Mouse (Mus musculus): ENCODE data around the gene Mindy4b-ps. TPM values are rescaled to one million over a fixed set of nuclear protein-coding genes. Genes with fewer than 3 reads are reported as not detected.
"Not testable (repeated sequence)": the region's sequence is repeated elsewhere in the genome, so short reads cannot be mapped to it uniquely, and the experiment has no call there.

Gene Mindy4b-ps
- under 1 TPM; 0.12 to 0.57 (median 0.20) TPM for total RNA-seq (2022)

DNA sequence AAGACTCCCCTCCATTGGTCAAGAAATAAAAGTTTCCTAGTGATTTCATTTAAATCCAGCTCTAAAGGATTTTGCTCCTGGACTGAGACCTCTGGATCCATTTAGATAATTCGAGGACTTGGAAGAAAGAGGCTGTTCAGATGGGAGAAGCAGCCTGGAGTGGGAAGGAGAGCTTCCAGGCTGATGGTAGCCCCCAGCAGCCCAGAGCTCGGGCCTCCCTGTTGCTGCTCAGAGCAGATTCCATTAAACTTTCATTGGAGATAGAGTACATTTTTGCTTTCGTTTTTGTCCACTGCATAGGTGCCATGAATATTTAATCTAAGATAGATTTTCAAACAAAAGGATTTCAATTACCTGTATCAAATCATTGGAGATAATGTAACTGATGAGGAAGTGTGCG is at the start of gene Mindy4b-ps:
Mindy4b-ps (minus strand) TSS at position 101 of the 400 bp plus-strand sequence.
- no peak for DNase-seq (ENCODE audit: low spot score)

- not testable (repeated sequence) for DNase-seq (ENCODE audit: low spot score)
These were observed 49.8 kb upstream of the Mindy4b-ps start for GRCm38 (mm10) chr3:58871882-58872281.

DNA sequence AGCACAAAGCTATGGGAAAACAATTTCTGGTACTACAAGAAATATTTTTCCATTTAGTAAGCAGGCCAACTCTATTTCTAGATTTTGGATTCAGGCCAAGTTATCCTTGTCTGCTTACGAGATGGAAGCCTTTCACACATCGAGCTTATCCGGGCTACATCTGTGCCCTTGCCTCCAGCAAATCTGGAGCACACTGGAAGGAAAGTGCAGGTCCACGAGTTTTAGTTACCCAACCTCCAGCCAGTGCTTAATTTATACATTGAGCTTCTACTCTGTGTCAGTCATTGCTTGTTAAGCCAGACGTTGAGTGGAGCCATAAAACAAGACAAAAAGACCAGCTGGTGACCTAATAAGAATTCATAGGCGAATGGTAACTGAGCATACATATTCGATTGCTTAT is 43.6 kb upstream of the Mindy4b-ps start:
- no peak for DNase-seq (ENCODE audit: low spot score)

DNA sequence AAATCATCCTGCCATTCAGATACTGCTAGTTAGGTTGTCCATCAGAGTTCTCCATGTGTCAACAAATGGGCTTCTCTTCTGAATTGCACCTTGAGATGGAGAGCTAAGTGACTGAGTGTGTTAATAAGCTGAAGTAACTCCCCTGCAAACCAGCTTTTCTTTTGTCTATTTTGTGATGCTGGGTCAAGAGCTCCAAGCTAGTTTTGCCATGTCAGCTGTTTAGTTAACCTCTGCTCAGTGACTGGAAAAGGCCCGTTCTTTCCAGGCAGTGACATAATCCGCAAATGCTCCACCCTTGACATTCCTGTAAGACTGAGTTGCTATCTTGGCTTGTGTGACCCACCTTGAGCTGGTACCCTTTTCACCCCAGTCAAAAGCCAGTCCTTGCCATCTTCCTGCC is 40.9 kb upstream of the Mindy4b-ps start:
- no peak for DNase-seq (ENCODE audit: low spot score)

DNA sequence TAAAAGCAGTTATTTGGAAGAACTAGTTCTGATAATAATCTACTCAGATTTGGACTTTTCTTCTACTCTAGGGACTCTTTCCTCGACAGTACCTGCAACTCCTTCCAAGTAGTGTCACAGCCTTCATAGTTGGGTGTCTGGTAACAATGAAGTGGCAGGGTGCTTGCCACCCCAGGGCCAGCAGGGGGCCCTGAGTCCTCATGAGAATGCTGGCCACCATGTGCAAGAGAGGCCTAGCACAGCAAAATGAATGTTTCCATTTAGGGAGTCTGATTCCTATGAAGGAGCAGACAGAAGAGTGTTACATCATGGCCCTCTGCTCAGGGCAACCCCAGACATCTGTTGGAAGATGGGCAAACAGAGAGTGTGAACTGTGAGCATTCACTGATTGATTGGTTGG is 21.3 kb upstream of the Mindy4b-ps start:
- DNase-seq (ENCODE audit: low spot score) = no peak

DNA sequence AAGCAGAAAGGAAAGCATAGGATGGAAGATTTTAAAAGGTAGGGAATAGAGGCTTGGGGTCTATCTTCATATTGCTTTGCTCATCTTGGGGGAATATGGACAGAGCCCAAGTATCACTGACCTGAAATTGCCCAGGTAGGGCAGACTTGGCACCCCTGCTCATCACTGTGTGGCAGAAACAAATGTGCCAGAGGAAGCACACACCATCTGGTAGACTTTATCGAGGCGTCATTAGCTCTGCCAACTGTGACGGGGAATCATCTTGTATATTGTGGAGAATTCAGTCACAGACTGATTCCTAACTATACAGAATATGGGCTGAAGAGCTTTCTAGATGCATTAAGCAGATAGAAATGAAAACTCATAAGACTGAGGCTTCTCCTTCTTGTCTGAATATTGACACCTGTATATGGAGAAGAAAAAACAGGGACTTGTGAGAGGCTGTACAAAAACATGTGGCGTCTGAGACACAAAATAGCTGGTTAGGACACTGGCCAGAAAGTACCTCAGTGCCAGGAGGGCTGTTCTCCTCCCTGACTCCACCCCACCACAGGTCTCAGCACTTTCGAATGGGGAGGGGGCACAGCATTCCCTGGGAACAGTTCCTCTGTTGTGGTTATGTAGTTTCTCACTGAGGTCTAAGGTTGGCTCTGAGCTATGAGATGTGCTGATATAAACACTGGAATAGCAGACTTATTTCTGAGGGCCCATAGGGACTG is 11.5 kb upstream of the Mindy4b-ps start:
- no peak for DNase-seq (ENCODE audit: low spot score)

DNA sequence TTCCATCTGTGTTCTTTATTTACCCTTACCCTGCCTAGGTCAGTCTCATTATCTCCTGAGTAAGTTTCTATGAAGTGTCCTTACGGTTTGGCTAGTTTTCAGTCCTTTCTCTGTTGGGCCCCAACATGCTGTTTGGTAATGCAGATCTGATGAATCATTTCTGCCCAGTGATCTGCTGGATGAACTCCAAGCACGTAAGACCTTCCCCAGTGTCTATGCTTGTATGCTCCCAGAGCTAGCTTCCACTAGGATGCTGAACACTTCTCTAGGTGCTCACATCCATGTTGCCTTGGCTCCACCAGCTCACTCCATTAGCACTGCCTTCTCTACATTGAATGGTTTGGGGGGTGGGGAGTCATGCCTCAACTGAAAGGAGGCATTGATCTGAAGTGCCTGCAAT is 10.8 kb upstream of the Mindy4b-ps start:
- DNase-seq (ENCODE audit: low spot score) = no peak

DNA sequence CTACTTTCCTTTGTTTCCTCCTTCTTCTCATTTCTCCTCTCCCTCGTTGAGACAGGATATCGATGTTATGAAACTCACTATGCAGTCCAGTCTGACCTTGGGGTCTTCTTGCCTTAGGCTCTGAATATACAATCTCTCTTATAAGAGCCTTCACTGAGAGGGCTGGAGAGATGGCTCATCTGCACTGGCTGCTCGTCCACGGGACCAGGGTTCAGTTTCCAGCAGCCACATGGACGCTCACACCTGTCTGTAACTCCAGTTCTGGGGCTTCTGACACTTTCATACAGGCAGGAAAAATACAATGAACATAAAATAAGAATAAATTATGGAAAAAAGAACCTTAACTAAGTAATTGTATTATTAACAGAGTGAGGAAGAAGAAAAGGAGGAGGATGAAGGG is 9.5 kb upstream of the Mindy4b-ps start:
- DNase-seq (ENCODE audit: low spot score) = no peak

- no peak for DNase-seq (ENCODE audit: low spot score)
These were observed 7.8 kb upstream of the Mindy4b-ps start for GRCm38 (mm10) chr3:58829926-58830325.

GRCm38 (mm10) chr3:58828366-58829153 is 6.4 kb upstream of the Mindy4b-ps start:
- no peak for DNase-seq (ENCODE audit: low spot score)

DNA sequence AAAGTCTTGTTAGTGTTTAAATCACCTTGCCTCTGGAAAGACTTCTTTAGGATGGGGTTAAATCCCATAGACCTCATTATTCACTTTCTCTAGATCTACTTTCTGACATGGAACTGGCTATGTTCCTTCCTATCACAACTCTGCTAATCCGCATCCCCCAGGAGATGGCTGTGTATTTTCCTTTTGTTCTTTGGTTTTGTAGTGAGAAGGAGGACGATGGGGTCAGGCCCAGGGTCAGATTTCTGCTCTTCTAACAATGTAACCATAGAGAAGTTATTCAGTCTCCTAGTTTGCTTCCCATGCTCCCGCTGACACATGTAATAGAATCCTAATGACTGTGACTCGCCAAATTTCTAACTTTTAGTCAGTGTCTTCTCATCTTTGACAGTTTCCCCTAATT is 4.2 kb upstream of the Mindy4b-ps start:
- DNase-seq (ENCODE audit: low spot score) = no peak

- DNase-seq (ENCODE audit: low spot score) = peak; percentile 4
These were observed 4.8 kb downstream of the Mindy4b-ps start for GRCm38 (mm10) chr3:58817337-58817736.

DNA sequence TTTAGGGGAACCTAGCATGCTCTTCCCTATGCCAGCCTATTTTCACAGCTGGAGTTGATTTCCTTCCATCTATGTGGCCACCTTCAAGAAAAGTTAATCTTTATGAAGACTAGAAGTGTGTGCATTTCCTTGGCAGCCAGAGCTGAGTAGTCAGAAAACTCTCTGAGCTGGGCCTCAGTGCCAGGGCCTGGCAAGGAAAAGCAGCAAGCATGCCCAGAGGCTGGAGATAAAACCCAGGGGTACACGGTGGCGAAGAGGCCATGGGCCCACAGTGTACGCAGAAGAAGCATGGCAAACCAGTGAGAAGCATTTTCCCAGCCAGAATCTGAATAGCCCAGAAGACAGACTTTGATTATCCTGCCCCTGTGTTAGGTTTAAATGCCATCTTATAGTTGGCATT is 7.9 kb downstream of the Mindy4b-ps start:
- DNase-seq (ENCODE audit: low spot score) = peak; percentile 36

DNA sequence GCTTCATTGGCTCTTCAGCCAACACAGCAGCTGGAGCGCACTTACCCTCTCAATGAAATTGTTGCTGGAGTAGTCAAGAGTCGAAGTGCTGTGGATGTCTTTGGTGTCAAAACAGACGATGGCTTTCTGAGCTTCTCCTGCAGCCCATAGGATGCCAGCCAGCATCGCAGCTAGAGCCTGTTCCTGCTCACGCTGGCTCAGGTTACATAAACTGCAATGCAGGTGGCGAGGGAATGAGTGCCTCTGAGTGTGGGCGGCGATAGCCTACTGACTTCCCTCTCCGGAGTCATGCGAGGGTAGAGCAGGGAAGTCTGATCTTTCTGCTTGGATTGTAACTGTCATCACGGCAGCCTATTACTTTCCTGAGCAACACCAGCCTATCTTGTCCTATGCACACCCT is 11.8 kb downstream of the Mindy4b-ps start:
- DNase-seq (ENCODE audit: low spot score) = no peak

GRCm38 (mm10) chr3:58809111-58809915 is 12.8 kb downstream of the Mindy4b-ps start:
- no peak for DNase-seq (ENCODE audit: low spot score)

DNA sequence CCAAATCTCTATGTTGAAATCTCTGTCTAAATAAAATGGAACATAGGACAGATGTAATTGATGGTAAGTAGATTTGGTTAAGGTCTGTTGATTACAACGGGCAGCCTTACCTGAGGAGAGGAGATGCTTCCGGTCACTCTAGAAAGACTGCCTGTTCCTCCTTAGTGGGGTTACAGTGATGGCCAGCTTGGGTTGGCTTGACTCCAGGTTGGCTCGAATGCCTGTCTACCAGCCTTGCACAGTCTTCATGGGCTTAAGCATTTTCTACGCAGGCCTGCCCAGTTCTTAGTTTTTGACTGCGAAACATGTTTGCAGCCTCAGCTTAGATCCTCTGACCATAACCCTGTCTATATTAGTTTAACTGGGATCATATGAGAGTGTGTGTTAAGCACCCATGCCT is 13.5 kb downstream of the Mindy4b-ps start:
- no peak for DNase-seq (ENCODE audit: low spot score)

- peak; percentile 68 for DNase-seq (ENCODE audit: low spot score)
These were observed 17.4 kb downstream of the Mindy4b-ps start for GRCm38 (mm10) chr3:58804745-58805144.

DNA sequence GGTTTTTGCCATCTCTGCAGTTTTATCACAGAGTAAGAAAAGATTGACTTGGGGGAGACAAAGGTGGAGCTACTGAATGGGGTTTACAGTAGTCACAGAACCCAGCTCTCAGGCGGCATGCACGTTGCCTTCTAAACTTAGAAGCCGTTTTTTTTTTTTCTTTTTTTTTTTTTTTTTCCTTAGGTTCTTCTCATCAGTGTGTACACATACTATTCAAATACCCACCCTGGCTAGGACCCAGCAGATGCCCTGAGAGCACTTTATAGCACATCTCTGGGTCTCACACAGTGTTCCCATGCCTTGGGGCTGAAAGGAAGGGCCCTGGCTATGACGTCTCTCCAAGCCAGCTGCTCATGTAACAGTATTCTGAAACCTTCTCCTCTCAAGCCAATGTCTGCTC is 23.4 kb downstream of the Mindy4b-ps start:
- DNase-seq (ENCODE audit: low spot score) = no peak

GRCm38 (mm10) chr3:58798245-58798644 is 23.9 kb downstream of the Mindy4b-ps start:
- DNase-seq (ENCODE audit: low spot score) = no peak

GRCm38 (mm10) chr3:58789473-58789872 is 32.6 kb downstream of the Mindy4b-ps start:
- no peak for DNase-seq (ENCODE audit: low spot score)

- no peak for DNase-seq (ENCODE audit: low spot score)
These were observed 33.1 kb downstream of the Mindy4b-ps start for GRCm38 (mm10) chr3:58789033-58789432.

DNA sequence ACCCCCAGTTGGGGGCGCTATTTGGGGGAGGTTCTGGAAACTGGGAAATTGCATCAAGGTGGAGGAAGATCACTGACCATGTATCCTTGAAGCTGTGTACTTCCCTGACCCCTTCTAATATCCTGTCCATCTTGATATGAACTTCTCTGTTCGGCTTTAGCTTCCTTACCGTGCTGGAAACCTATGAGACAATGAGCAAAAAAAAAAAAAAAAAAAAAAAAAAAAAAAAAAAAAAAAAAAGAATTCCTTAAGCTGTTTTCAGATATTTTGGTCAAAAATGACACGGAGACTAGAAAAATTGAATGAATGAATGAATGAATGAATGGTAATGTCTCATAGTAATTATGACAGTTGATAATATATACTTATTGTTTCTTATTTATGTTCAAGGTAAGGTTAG is 35.6 kb downstream of the Mindy4b-ps start:
- no peak for DNase-seq (ENCODE audit: low spot score)
